Mouse (Mus musculus): Measurements from ENCODE around the gene Gm16253. TPM values are rescaled to one million over a fixed set of nuclear protein-coding genes. Genes with fewer than 3 reads are reported as not detected.

Gene Gm16253
- polyA plus RNA-seq, 1 experiment, result not detected

- H3K4me1 ChIP-seq (replicated peaks; ENCODE audit: control insufficient read depth, insufficient read depth, low read length), result peaks cover 48% of the 10 kb centered on the region
- H3K36me3 ChIP-seq (ENCODE audit: control insufficient read depth, insufficient read depth, low read length), result no peaks in the 10 kb centered on the region
- H3K4me3 ChIP-seq (ENCODE audit: control insufficient read depth, insufficient read depth, low read length), result peak overlapping the region; percentile 26
- H3K27me3 ChIP-seq (ENCODE audit: control insufficient read depth, insufficient read depth, low read length), result no peaks in the 10 kb centered on the region
- TF ChIP-seq CTCF (IDR thresholded peaks at IDR 0.05; ENCODE audit: borderline replicate concordance, control insufficient read depth, extremely low read depth, insufficient read depth, low read length, poor library complexity) (no peak), POLR2A (IDR thresholded peaks at IDR 0.05; ENCODE audit: control insufficient read depth, extremely low read depth, insufficient read depth, low read length, poor library complexity) (no peak)
- peak overlapping the region; percentile 57; the same call in 1 of the 2 replicates for H3K27ac ChIP-seq (ENCODE audit: control insufficient read depth, insufficient read depth, low read length)
- 32% methylated on average over 14 of the region's 14 CpGs for whole genome bisulfite sequencing
- DNase-seq, result no peak
Observed at GRCm38 (mm10) chr3:96576005-96576658, 652 bp upstream of the Gm16253 start.

GRCm38 (mm10) chr3:96577566-96577965, 782 bp downstream of the Gm16253 start:
- DNase-seq, result no peak
- Histone ChIP-seq H3K27ac (ENCODE audit: control insufficient read depth, insufficient read depth, low read length) (no peak overlapping the region), H3K4me1 (replicated peaks; ENCODE audit: control insufficient read depth, insufficient read depth, low read length) (peaks cover 37% of the 10 kb centered on the region), H3K4me3 (ENCODE audit: control insufficient read depth, insufficient read depth, low read length) (no peak overlapping the region), H3K27me3 (ENCODE audit: control insufficient read depth, insufficient read depth, low read length) (no peaks in the 10 kb centered on the region), H3K36me3 (ENCODE audit: control insufficient read depth, insufficient read depth, low read length) (no peaks in the 10 kb centered on the region)
- TF ChIP-seq POLR2A (IDR thresholded peaks at IDR 0.05; ENCODE audit: control insufficient read depth, extremely low read depth, insufficient read depth, low read length, poor library complexity), result no peak
- TF ChIP-seq CTCF (IDR thresholded peaks at IDR 0.05; ENCODE audit: borderline replicate concordance, control insufficient read depth, extremely low read depth, insufficient read depth, low read length, poor library complexity), result no peak
- WGBS, result 78% methylated on average over 4 of the region's 4 CpGs

- H3K4me3 ChIP-seq (ENCODE audit: control insufficient read depth, insufficient read depth, low read length), result no peak overlapping the region
- TF ChIP-seq CTCF (IDR thresholded peaks at IDR 0.05; ENCODE audit: borderline replicate concordance, control insufficient read depth, extremely low read depth, insufficient read depth, low read length, poor library complexity) (no peak), POLR2A (IDR thresholded peaks at IDR 0.05; ENCODE audit: control insufficient read depth, extremely low read depth, insufficient read depth, low read length, poor library complexity) (no peak)
- H3K27ac ChIP-seq (ENCODE audit: control insufficient read depth, insufficient read depth, low read length), result no peak overlapping the region
- H3K4me1 ChIP-seq (replicated peaks; ENCODE audit: control insufficient read depth, insufficient read depth, low read length), result peaks cover 37% of the 10 kb centered on the region
- 96% methylated on average over 12 of the region's 12 CpGs for WGBS
- H3K36me3 ChIP-seq (ENCODE audit: control insufficient read depth, insufficient read depth, low read length), result no peaks in the 10 kb centered on the region
- H3K27me3 ChIP-seq (ENCODE audit: control insufficient read depth, insufficient read depth, low read length), result no peaks in the 10 kb centered on the region
- DNase-seq, result no peak
Observed at GRCm38 (mm10) chr3:96578561-96579238, 1.9 kb downstream of the Gm16253 start.

- H3K27me3 ChIP-seq (ENCODE audit: control insufficient read depth, insufficient read depth, low read length), result no peaks in the 10 kb centered on the region
- TF ChIP-seq CTCF (IDR thresholded peaks at IDR 0.05; ENCODE audit: borderline replicate concordance, control insufficient read depth, extremely low read depth, insufficient read depth, low read length, poor library complexity) (no peak), POLR2A (IDR thresholded peaks at IDR 0.05; ENCODE audit: control insufficient read depth, extremely low read depth, insufficient read depth, low read length, poor library complexity) (no peak)
- no peak for DNase-seq
- H3K4me1 ChIP-seq (replicated peaks; ENCODE audit: control insufficient read depth, insufficient read depth, low read length), result peaks cover 37% of the 10 kb centered on the region
- no peak overlapping the region for H3K4me3 ChIP-seq (ENCODE audit: control insufficient read depth, insufficient read depth, low read length)
- peak overlapping the region; percentile 17 for H3K27ac ChIP-seq (ENCODE audit: control insufficient read depth, insufficient read depth, low read length)
- H3K36me3 ChIP-seq (ENCODE audit: control insufficient read depth, insufficient read depth, low read length), result no peaks in the 10 kb centered on the region
- 77% methylated on average over 4 of the region's 4 CpGs for WGBS
Observed at GRCm38 (mm10) chr3:96579239-96579750, 2.5 kb downstream of the Gm16253 start.

- Histone ChIP-seq H3K27me3 (ENCODE audit: control insufficient read depth, insufficient read depth, low read length) (no peaks in the 10 kb centered on the region), H3K36me3 (ENCODE audit: control insufficient read depth, insufficient read depth, low read length) (no peaks in the 10 kb centered on the region), H3K4me3 (ENCODE audit: control insufficient read depth, insufficient read depth, low read length) (no peak overlapping the region), H3K27ac (ENCODE audit: control insufficient read depth, insufficient read depth, low read length) (peak overlapping the region; percentile 17), H3K4me1 (replicated peaks; ENCODE audit: control insufficient read depth, insufficient read depth, low read length) (peaks cover 37% of the 10 kb centered on the region)
- peak; percentile 90 for DNase-seq
- WGBS, result 5% methylated on average over 16 of the region's 16 CpGs
- TF ChIP-seq POLR2A (IDR thresholded peaks at IDR 0.05; ENCODE audit: control insufficient read depth, extremely low read depth, insufficient read depth, low read length, poor library complexity) (no peak), CTCF (IDR thresholded peaks at IDR 0.05; ENCODE audit: borderline replicate concordance, control insufficient read depth, extremely low read depth, insufficient read depth, low read length, poor library complexity) (peak; percentile 100)
Observed at GRCm38 (mm10) chr3:96579885-96580454, 3.2 kb downstream of the Gm16253 start.

- no peak for DNase-seq
- WGBS, result 92% methylated on average over 6 of the region's 6 CpGs
- H3K27ac ChIP-seq (ENCODE audit: control insufficient read depth, insufficient read depth, low read length), result no peak overlapping the region
- peaks cover 30% of the 10 kb centered on the region for H3K4me1 ChIP-seq (replicated peaks; ENCODE audit: control insufficient read depth, insufficient read depth, low read length)
- TF ChIP-seq POLR2A (IDR thresholded peaks at IDR 0.05; ENCODE audit: control insufficient read depth, extremely low read depth, insufficient read depth, low read length, poor library complexity), result no peak
- TF ChIP-seq CTCF (IDR thresholded peaks at IDR 0.05; ENCODE audit: borderline replicate concordance, control insufficient read depth, extremely low read depth, insufficient read depth, low read length, poor library complexity), result no peak
- no peak overlapping the region for H3K4me3 ChIP-seq (ENCODE audit: control insufficient read depth, insufficient read depth, low read length)
- no peaks in the 10 kb centered on the region for H3K36me3 ChIP-seq (ENCODE audit: control insufficient read depth, insufficient read depth, low read length)
- no peaks in the 10 kb centered on the region for H3K27me3 ChIP-seq (ENCODE audit: control insufficient read depth, insufficient read depth, low read length)
Observed at GRCm38 (mm10) chr3:96581141-96581540, 4.4 kb downstream of the Gm16253 start.
